Comparison of ENCODE assay signal across 21 mouse cellular contexts in the genomic region with DNA sequence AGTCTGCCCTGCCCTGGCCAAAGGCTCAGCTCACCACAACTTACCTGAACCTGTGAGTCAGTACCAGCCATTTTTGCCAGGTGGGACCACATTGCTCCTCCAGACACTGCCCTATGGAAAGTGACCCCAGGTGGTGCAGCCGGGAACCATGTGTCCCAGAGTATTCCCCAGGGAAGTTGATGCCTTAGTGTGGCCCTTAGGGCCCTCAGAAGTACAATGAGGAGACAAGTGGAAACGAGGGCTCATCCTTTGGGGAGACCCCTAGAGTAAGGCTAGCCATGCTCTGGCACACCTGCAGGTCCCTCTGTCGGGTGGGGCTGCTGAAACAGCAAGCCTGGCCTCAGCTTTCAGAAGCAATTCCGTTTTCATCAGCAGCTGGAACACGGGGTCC. TPM values are rescaled to one million over a fixed set of nuclear protein-coding genes. Genes with fewer than 3 reads are reported as not detected.
"Had no signal": no experiment of that assay in that cellular context is flagged by ENCODE, and none has a peak within 500 bp of the region (broad histone marks: within the 10 kb centered on the region; RNA-seq: fewer than 3 reads in every experiment).

No protein-coding gene starts in this region.

- H3K36me3 ChIP-seq: stomach, embryonic 15.5 days had no signal

- H3K4me3 ChIP-seq: kidney, embryonic 15.5 days; limb, embryonic 13.5 days; liver, embryonic 12.5 days; liver, embryonic 15.5 days; midbrain, embryonic 12.5 days; midbrain, embryonic 15.5 days; myocyte; neural tube, embryonic 15.5 days; stomach, embryonic 15.5 days had no signal

- DNase-seq: kidney, adult 11 months; kidney, adult 8-10 months; liver; lung, adult 18-20 months; lung, postnatal 14 days; right cerebral cortex, postnatal 25 days; spleen, adult 18-20 months; thymus, postnatal 25 days had no signal

- H3K4me1 ChIP-seq: liver, embryonic 12.5 days; liver, embryonic 15.5 days; midbrain, embryonic 15.5 days; stomach, embryonic 15.5 days had no signal

- H3K9me3 ChIP-seq: kidney, embryonic 15.5 days; limb, embryonic 13.5 days; liver, embryonic 12.5 days; liver, embryonic 15.5 days; midbrain, embryonic 12.5 days; midbrain, embryonic 15.5 days; neural tube, embryonic 15.5 days; stomach, embryonic 15.5 days had no signal

- H3K4me2 ChIP-seq: kidney, embryonic 15.5 days; limb, embryonic 13.5 days; liver, embryonic 12.5 days; liver, embryonic 15.5 days; midbrain, embryonic 12.5 days; midbrain, embryonic 15.5 days; neural tube, embryonic 15.5 days; stomach, embryonic 15.5 days had no signal

- ATAC-seq: liver, embryonic 12.5 days; midbrain, embryonic 15.5 days had no signal

- H3K27me3 ChIP-seq: kidney, embryonic 15.5 days; liver, embryonic 15.5 days; midbrain, embryonic 12.5 days; midbrain, embryonic 15.5 days; neural tube, embryonic 15.5 days; stomach, embryonic 15.5 days had no signal

- H3K9ac ChIP-seq: kidney, embryonic 15.5 days; limb, embryonic 13.5 days; liver, embryonic 12.5 days; liver, embryonic 15.5 days; midbrain, embryonic 12.5 days; midbrain, embryonic 15.5 days; neural tube, embryonic 15.5 days; stomach, embryonic 15.5 days had no signal

- H3K27ac ChIP-seq: kidney, embryonic 15.5 days; limb, embryonic 13.5 days; liver, embryonic 12.5 days; liver, embryonic 15.5 days; midbrain, embryonic 12.5 days; midbrain, embryonic 15.5 days; neural tube, embryonic 15.5 days; stomach, embryonic 15.5 days had no signal

RNA-seq across cellular contexts. Expression of gene Hrh3, which starts 17.7 kb away (rescaled TPM):
- total RNA-seq: megakaryocyte progenitor cell, adult 5-6 weeks; megakaryocyte-erythroid progenitor cell, adult 5-6 weeks; monocyte, adult 5-6 weeks had no signal
- polyA plus RNA-seq: kidney, embryonic 15.5 days; limb, embryonic 13.5 days; liver, embryonic 12.5 days; liver, embryonic 15.5 days; lung, embryonic 16.5 days had no signal
